Mouse (Mus musculus) forebrain, embryonic 11.5 days (tissue): ENCODE measurements around the gene Pgm1. TPM values are rescaled to one million over a fixed set of nuclear protein-coding genes. Genes with fewer than 3 reads are reported as not detected.

Experiments
- ATAC-seq: fragments of 200-750 bp; cut with Nextera tagmentation; replicated peaks from 2 replicates; pipeline ENCODE4 v1.8.0; 2017; ENCODE audit warnings: moderate TSS enrichment; ENCODE audit not compliant: low FRiP score
- DNase-seq: peaks from one replicate; pipeline ENCODE4 v3.0.0-alpha.2; 2017; ENCODE audit warnings: low spot score
- H3K27ac ChIP-seq: fragments of 300-500 bp; sonication (generic); 2 replicates; pipeline ENCODE4 v1.5.1; 2014; ENCODE audit warnings: low read depth, low read length
- H3K27me3 ChIP-seq: fragments of 300-500 bp; sonication (generic); 2 replicates; pipeline ENCODE4 v1.6.1; 2014; ENCODE audit warnings: mild to moderate bottlenecking, low read length, mixed read lengths; ENCODE audit not compliant: control insufficient read depth, insufficient read depth
- H3K36me3 ChIP-seq: fragments of 300-500 bp; sonication (generic); 2 replicates; pipeline ENCODE4 v1.6.1; 2014; ENCODE audit warnings: mild to moderate bottlenecking, low read length, moderate library complexity, mixed read lengths; ENCODE audit not compliant: control insufficient read depth, insufficient read depth
- H3K4me1 ChIP-seq: fragments of 300-500 bp; sonication (generic); replicated peaks from 2 replicates; pipeline ENCODE4 v1.6.1; 2014; ENCODE audit warnings: low read length, mixed read lengths; ENCODE audit not compliant: control insufficient read depth, insufficient read depth
- H3K4me2 ChIP-seq: fragments of 300-500 bp; sonication (generic); 2 replicates; pipeline ENCODE4 v1.6.1; 2014; ENCODE audit warnings: low read depth, mild to moderate bottlenecking, low read length, moderate library complexity, mixed read lengths; ENCODE audit not compliant: severe bottlenecking
- H3K4me3 ChIP-seq: fragments of 300-500 bp; sonication (generic); 2 replicates; pipeline ENCODE4 v1.5.1; 2014; ENCODE audit warnings: low read depth, low read length
- H3K9ac ChIP-seq: fragments of 300-500 bp; sonication (generic); 2 replicates; pipeline ENCODE4 v1.6.1; 2014; ENCODE audit warnings: low read length
- H3K9me3 ChIP-seq: fragments of 300-500 bp; sonication (generic); 2 replicates; pipeline ENCODE4 v1.6.1; 2016; ENCODE audit warnings: low read length, mixed read lengths; ENCODE audit not compliant: control insufficient read depth
- WGBS: fragments of 180-500 bp; shearing (Covaris S2); extraction: QIAGEN DNeasy Blood & Tissue Kit; methylation state at CpG from one replicate; pipeline ENCODE4 v1.1.7; 2014; 5-methylcytosine and 5-hydroxymethylcytosine counted together
- polyA plus RNA-seq: library from polyadenylated mRNA; unstranded; fragments of >200 nt; fragmentation: Nextera tagmentation; extraction: Ambion mirVana; gene quantifications from 2 replicates; pipeline ENCODE4 v1.2.1, GENCODE M21; 2014

The Pgm1 gene
- polyA plus RNA-seq, result 56.8 and 58.9 TPM in 2 replicates

DNA sequence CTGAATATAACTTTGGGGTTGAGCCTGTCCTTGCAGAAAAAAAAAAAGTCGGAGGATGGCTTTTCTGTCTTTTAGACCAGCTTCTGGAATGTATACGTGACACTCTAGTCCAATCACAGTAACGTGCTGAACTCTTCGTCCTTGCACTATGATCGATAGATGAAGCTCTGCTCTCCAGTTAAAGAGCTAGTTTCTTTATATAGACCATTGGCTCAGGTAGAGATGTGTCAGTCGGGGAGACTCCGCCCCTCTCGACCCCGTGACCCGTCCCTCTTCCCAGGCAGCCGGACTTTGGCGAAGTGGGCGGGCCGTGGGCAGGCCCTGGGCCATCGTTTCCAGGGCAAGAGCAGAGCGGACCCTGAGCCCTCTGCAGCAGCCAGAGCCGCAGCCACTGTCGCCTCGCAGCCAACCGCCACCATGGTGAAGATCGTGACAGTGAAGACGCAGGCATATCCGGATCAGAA, at the start of gene Pgm1:
Pgm1 (plus strand) TSS at position 266 of the 464 bp plus-strand sequence.
- 5% methylated on average over 23 of the region's 23 CpGs for WGBS
- Histone ChIP-seq H3K4me2 (peak within 1 kb of the TSS; percentile 92), H3K9ac (peak within 1 kb of the TSS; percentile 77), H3K27ac (peak within 1 kb of the TSS; percentile 70), H3K27me3 (no peaks in the 10 kb centered on the region), H3K36me3 (no peaks in the 10 kb centered on the region), H3K4me1 (no peaks in the 10 kb centered on the region), H3K9me3 (no peaks in the 10 kb centered on the region), H3K4me3 (peak within 1 kb of the TSS; percentile 61)
- DNase-seq (peak; percentile 85), ATAC-seq (peak; percentile 87)

DNA sequence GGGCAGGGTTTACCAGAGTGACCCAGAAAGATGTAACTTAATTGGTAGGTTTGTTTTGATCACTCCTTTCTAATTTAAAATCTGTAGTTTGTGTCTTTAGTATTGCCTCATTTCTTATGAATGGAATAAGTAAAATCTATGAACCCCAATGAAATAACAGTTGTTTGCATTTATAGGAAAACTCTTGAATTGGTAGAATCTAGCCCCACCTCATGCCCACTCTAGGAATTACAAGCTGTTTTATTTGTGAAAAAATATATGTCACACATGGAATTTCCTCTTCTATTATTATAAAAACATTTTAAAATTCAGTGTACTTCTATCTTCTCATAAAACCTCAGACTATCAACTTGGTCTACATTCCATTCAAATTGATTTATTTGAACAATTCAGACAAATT, 47.3 kb upstream of the Pgm1 start:
- Histone ChIP-seq H3K4me1 (0 out of 2 replicates have a peak, but pooled peaks cover 2% of the 10 kb centered on the region), H3K9ac (no peak overlapping the region), H3K36me3 (no peaks in the 10 kb centered on the region), H3K9me3 (no peaks in the 10 kb centered on the region), H3K4me3 (no peak overlapping the region), H3K27me3 (no peaks in the 10 kb centered on the region), H3K27ac (no peak overlapping the region), H3K4me2 (no peak overlapping the region)
- DNase-seq, result no peak
- no peak for ATAC-seq

- H3K4me2 ChIP-seq, result no peak overlapping the region
- H3K9me3 ChIP-seq, result no peaks in the 10 kb centered on the region
- 0 out of 2 replicates have a peak, but pooled peaks cover 2% of the 10 kb centered on the region for H3K4me1 ChIP-seq
- H3K36me3 ChIP-seq, result no peaks in the 10 kb centered on the region
- H3K4me3 ChIP-seq, result no peak overlapping the region
- ATAC-seq (0 out of 2 replicates have a peak, but pooled peaks have one; percentile 33), DNase-seq (no peak)
- no peak overlapping the region for H3K9ac ChIP-seq
- H3K27ac ChIP-seq, result no peak overlapping the region
- no peaks in the 10 kb centered on the region for H3K27me3 ChIP-seq
Observed at GRCm38 (mm10) chr4:99882405-99882804, 46.8 kb upstream of the Pgm1 start.

- H3K4me1 ChIP-seq, result no peaks in the 10 kb centered on the region
- no peak overlapping the region for H3K27ac ChIP-seq
- DNase-seq (no peak), ATAC-seq (no peak)
- no peaks in the 10 kb centered on the region; the same call in 1 of the 2 replicates for H3K36me3 ChIP-seq
- 71% methylated on average over 4 of the region's 4 CpGs for WGBS
- no peak overlapping the region for H3K9ac ChIP-seq
- H3K4me3 ChIP-seq, result no peak overlapping the region
- no peaks in the 10 kb centered on the region for H3K9me3 ChIP-seq
- H3K4me2 ChIP-seq, result no peak overlapping the region
- H3K27me3 ChIP-seq, result no peaks in the 10 kb centered on the region
Observed at GRCm38 (mm10) chr4:99913894-99914451, 15.2 kb upstream of the Pgm1 start.

DNA sequence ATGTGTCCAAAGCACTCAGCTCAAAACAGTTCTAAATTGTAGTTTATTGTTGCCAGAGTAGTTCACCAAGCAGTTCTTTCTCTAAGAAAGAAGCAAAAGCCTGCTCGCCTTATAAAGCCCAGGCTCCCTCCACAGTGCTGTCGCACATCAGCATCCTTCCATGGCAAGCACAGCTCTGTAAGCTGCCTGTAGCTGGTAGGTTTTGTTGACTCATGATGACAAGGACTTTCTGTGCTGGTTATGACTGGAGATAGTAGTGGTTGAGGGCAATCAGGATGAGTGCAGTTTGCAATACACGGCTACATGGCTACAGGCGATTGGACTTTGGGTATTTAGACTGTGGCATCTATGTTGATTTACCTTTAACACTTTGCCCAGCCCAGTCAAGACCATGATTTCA, 2.8 kb upstream of the Pgm1 start:
- no peak overlapping the region for H3K27ac ChIP-seq
- ATAC-seq, result no peak
- WGBS, result 91% methylated on average over 4 of the region's 4 CpGs
- no peak overlapping the region for H3K4me2 ChIP-seq
- H3K36me3 ChIP-seq, result no peaks in the 10 kb centered on the region
- H3K4me3 ChIP-seq, result no peak overlapping the region
- no peaks in the 10 kb centered on the region for H3K27me3 ChIP-seq
- no peaks in the 10 kb centered on the region for H3K4me1 ChIP-seq
- H3K9ac ChIP-seq, result no peak overlapping the region
- no peaks in the 10 kb centered on the region for H3K9me3 ChIP-seq
- no peak for DNase-seq

DNA sequence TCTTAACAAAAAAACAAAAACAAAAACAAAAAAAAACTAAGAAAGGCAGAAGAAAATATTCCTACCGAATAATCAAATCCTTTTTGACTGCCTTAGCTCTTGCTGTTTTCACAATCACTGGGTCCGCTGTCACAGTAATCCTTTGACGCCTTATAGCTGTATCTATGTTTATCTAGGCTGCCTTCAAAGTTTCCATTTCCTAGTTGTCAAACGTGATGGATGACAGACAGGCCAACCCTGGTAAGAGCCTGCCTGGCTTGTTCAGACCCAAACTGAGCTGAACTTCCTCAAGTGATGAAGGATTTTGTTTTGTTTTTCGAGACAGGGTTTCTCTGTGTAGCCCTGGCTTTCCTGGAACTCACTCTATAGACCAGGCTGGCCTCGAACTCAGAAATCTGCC, 693 bp upstream of the Pgm1 start:
- 81% methylated on average over 6 of the region's 6 CpGs for WGBS

DNA sequence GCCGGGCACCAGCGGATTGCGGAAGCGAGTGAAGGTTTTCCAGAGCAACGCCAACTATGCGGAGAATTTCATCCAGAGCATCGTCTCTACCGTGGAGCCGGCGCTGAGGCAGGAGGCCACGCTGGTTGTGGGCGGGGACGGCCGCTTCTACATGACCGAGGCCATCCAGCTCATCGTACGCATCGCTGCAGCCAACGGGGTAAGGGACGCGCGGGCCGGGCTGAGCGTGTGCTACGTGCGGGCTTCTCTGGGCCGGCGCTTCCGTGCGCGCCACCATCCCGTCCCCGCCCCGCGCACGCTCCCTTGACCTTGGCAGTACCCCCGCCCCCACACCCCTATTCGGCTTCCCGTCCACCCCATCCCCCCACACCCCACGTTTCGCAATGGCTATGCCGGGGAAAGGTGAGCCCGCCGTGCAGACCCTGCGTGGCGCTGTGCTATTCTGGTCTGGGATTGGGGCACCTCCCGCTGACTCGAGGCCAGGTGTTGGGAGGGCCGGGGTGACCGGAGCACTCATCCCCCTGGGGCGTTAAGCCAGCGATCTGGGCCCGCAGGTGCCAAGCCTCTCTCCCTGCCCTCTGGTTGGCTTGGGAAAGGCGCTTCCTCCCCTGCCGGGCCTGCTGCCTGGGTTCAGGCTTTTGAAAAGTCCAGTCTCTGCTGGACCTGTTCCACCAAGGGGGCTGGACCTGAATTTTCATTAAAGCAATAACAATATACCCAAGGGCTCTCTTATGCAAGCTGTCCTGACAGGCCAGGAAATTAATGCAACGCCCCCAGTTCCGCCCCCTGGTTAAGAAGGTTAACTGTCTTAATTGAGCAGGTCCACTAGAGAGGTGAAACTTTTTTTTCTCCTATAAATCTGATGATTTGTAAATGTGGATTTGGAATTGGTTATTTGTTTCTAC, 651 bp downstream of the Pgm1 start, which contains the start of gene Itgb3bp:
Itgb3bp (minus strand) TSS at position 201 of the 905 bp plus-strand sequence.
- Histone ChIP-seq H3K4me1 (no peaks in the 10 kb centered on the region), H3K9me3 (no peaks in the 10 kb centered on the region), H3K9ac (peak within 1 kb of the TSS; percentile 77), H3K4me3 (peak within 1 kb of the TSS; percentile 61), H3K36me3 (no peaks in the 10 kb centered on the region), H3K27me3 (no peaks in the 10 kb centered on the region), H3K27ac (peak within 1 kb of the TSS; percentile 70), H3K4me2 (peak within 1 kb of the TSS; percentile 92)
- WGBS, result 1% methylated on average over 56 of the region's 57 CpGs
- ATAC-seq (peak; percentile 92), DNase-seq (peak; percentile 86)

More for the DNA sequence above, 693 bp upstream of the Pgm1 start:
- no peaks in the 10 kb centered on the region for H3K27me3 ChIP-seq
- H3K27ac ChIP-seq, result no peak overlapping the region
- DNase-seq (no peak), ATAC-seq (no peak)
- no peaks in the 10 kb centered on the region for H3K9me3 ChIP-seq
- no peaks in the 10 kb centered on the region for H3K36me3 ChIP-seq
- H3K4me1 ChIP-seq, result no peaks in the 10 kb centered on the region
- no peak overlapping the region for H3K4me3 ChIP-seq
- H3K9ac ChIP-seq, result no peak overlapping the region
- no peak overlapping the region for H3K4me2 ChIP-seq

- peak overlapping the region; percentile 61 for H3K4me3 ChIP-seq
- ATAC-seq, result no peak
Observed at GRCm38 (mm10) chr4:99930518-99931239, 1.5 kb downstream of the Pgm1 start.

More at GRCm38 (mm10) chr4:99930518-99931239, 1.5 kb downstream of the Pgm1 start:
- WGBS, result 57% methylated on average over 10 of the region's 10 CpGs
- H3K4me2 ChIP-seq, result peak overlapping the region; percentile 6; the same call in 1 of the 2 replicates
- no peak for DNase-seq
- no peaks in the 10 kb centered on the region for H3K27me3 ChIP-seq
- no peak overlapping the region for H3K27ac ChIP-seq
- H3K9ac ChIP-seq, result no peak overlapping the region
- H3K9me3 ChIP-seq, result no peaks in the 10 kb centered on the region
- H3K36me3 ChIP-seq, result no peaks in the 10 kb centered on the region
- no peaks in the 10 kb centered on the region for H3K4me1 ChIP-seq
